Mouse (Mus musculus) granulocyte monocyte progenitor cell, adult 5-6 weeks (primary cell): ENCODE data around the gene Lrtm2. TPM values are rescaled to one million over a fixed set of nuclear protein-coding genes. Genes with fewer than 3 reads are reported as not detected.
A peak's percentile ranks its signal among the peaks of the same experiment; 100 is the strongest.

Source experiments
- ATAC-seq: replicated peaks from 2 replicates; pipeline ENCODE4 v1.8.0; 2016; ENCODE audit warnings: mild to moderate bottlenecking, moderate TSS enrichment, inconsistent platforms; ENCODE audit not compliant: poor library complexity, severe bottlenecking
- total RNA-seq, 2 experiments: library from RNA; stranded (forward) in 1 of 2; stranded (reverse) in 1 of 2; fragments of 200-712, 200-1000 nt in 1 of 2; fragments of >200 nt in 1 of 2; fragmentation: Nextera tagmentation in 1 of 2; gene quantifications; 2 replicates each; pipeline ENCODE4 v1.2.3; 2014 to 2017

Gene Lrtm2
- total RNA-seq, 2 experiments from 2014 or later: 0.99 TPM; not detected in 1

DNA sequence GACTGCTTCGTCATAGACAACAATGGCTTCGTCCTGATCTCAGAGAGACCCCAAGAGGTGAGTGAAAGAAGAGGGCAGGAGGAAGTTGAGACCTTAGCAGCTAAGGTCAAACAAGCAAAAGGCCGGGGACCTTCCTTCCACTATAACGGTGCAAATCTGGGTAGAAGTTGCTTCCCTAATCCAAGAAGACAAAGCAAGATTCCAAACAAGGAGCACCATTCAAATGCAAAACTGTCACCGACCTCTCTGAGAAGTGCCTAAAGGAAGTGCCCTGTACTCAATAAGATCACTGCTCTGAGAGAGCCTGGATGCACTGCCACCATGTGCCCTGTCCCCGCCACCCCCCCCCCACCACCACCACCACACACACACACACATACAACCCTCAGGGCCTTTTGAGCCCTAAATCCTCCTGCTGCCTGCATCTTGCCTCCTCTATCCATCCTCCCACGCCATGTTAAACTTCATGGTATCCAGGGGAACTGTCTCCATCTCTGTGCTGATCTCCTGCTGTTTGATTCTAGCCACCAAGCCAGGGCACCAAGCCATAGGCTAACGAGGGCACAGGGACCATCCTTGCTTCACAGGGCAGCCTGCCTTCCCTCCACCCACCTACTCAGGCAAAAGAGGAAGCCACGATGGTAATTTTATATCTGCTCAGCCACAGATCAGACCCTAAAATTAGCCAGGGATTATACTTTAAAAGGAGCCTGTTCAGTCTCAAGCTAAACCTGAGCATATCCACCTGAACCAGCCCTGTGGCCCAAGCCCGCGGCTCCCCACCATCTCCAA, 7.8 kb upstream of the Lrtm2 start:
- peak; percentile 57 for ATAC-seq

- ATAC-seq: no peak
Observed at GRCm38 (mm10) chr6:119337287-119337686, 6.7 kb upstream of the Lrtm2 start.

DNA sequence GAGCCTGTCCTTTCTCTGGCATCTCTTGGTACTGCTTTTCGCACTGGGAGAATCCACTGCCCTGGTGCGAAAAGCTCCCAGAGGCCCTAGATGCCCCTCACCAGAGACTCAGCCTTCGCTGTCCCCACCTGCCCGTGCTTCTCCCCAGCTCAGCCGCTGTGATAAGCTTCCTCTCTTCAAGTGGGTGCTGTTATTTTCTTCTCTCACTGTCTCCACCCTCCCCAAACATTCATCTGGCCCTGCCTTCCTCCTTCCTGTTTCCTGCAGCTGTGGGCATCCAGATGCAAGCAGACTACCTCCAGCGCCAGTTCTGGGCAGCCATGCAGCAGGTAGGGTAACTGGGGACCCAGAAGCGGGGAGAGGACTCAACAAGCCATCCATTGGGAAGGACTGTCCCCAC, 5.6 kb upstream of the Lrtm2 start:
- peak; percentile 41 for ATAC-seq

- ATAC-seq: no peak
Observed at GRCm38 (mm10) chr6:119333831-119334230, 3.3 kb upstream of the Lrtm2 start.

DNA sequence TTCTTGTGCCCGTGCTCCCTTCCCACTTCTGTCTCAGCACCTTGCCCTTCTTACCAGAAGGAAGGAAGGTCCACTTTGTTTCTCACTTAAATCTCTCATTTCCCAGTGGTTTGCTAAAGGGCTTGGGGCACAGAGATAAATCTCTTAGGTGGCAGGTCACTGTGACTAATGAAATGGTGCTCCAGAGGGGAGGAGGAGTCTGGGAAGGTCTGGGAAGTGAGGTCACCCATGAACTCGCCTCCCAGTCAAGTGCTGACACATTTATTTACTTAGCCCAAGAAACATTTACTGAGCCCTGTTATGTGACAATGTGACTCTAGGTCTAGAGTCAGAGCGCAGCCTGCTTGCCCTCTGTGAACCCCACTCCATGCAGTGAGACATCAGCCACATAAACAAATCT, 2.6 kb upstream of the Lrtm2 start:
- ATAC-seq: no peak

DNA sequence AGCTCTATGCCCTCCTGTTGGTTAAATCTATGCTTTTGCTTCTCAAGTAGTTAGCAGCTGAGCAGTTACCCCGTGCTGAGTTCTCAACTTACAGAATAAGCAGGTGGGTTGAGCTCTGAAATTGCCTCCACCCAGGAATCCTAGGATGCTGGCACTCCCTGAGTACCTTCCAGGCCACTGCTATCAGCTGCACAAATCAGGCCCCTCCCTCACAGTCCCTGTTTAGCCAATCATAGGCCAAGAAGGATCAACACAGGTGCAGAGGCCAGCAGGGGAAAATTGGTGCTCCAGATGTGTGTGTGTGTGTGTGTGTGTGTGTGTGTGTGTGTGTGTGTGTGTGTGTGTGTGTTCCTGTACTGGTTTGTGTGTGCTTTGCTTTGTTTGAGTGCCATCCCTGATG, 1.5 kb upstream of the Lrtm2 start:
- no peak for ATAC-seq

DNA sequence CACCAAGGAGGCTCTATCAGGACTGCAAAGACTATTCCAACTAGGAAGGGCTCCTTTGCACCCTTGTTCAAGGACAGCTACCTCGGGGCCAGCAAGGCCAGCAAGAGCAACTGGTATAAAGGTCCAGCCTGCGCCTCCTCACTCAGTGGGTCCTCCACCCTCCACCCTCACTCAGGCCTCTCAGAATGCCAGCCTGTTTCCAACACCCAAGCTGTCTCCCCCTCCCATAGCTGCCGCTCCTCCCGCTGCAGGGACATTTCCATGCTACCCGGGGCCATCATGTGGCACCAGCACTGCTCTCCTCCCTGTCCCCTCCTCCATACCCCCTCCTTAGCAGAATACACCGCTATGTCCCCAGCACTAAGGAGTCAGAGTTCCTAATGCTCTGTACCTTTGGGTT, 630 bp downstream of the Lrtm2 start:
- ATAC-seq: no peak

DNA sequence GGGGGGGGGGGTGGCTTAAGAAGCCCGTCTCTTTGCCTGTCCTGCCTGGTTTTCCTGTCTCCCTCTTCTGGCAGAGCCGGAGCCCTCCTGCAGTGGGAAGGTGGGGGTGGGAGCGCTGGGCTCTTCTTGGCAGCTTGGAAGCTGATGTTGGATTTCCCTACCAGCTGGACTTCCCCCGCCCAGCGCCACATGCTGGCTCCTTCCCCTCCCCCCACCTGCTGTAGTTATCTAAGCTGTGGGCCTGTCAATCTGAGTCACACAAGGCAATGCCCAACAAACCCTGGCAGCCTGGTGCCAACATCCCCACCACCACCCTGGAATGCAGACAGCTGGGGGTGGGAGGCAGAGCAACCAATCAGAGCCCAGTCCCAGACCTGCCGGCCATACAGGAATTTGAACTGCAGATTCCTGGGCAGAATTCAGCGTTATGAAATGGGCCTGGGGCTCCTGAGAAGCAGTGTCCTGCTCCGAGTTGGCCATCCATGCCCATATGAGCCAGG, 1.3 kb downstream of the Lrtm2 start:
- ATAC-seq: no peak

DNA sequence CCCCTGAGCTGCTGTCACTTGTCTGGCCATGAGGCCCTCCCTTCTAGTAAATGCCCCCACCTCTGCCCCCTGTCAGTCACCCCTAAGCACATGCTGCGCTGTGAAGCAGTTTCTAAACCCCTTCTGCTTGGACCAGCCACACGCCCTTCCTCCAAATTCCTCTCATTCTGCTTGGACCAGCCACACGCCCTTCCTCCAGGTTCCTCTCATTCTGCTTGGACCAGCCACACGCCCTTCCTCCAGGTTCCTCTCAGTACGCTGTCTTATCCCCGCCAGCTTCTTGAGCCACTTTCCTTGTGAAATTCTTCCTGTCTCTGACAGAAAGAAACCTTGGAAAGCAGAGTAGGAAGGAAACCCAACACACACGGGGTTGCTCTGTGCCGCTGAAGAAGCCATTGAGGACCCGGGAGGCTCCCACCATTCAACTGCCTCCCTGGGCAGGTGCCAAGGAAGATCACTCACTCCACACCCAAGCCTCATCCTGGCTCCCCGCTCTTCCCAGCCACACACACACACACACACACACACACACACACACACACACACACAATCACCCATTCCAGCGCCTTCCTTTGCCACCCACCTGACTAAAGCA, 1.9 kb downstream of the Lrtm2 start:
- peak; percentile 31; the same call in 1 of the 2 replicates for ATAC-seq

DNA sequence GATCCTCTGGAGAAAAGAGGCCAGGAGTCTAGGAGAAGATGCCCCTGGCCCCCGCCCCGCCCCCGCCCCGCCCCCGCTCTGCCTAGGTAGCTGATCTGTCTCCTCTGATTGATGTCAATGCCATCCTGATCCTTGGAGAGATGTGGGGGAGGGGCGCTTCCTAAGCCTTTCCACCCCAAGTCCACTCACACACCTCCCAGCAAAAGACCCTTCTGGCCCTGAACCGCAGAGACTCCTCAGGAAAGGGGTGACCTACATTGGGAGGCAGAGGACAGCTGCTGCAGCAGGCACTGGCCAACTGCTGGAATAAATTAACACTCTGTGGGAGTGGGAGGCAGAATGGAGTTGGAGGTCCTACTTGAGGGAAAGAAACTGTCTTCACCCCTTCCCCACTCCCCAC, 4.0 kb downstream of the Lrtm2 start:
- ATAC-seq: no peak

DNA sequence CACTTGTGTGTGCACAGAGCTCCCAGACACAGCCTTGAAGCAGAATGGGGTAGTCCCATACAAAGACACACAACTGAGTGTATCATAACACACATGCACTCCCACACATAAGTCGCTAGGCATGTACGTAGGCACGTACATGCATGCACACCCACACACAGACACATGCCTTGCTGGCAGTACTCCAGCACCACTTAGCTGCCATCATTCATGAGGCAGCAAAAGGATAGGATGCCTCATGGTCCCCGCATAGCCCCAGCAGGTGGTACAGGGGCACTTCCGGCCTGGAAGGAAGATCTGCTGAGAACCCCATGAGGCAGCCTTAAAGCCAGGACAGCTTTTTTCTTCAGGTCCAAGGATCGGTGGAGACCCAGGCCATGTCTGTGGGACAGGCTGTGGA, 4.6 kb downstream of the Lrtm2 start:
- ATAC-seq: no peak

DNA sequence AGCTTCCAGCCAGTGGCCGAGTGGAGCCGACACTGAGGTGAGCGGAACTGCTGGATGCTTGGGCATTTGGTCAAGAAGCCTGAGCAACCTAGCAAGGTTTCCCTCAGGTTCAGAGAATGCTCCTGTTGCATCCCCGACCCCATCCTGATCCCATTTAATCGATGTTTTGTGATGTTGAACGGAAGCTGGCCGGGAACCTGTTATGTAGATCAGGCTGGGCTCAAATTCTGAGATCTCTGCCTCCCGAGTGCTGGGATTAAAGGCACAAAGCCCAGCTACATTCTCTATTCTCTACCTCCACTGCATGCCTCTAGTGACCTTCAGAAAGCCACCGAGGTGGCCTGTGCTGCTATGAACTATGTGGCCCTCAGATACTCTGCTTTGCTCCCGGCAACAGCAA, 5.8 kb downstream of the Lrtm2 start:
- no peak for ATAC-seq

DNA sequence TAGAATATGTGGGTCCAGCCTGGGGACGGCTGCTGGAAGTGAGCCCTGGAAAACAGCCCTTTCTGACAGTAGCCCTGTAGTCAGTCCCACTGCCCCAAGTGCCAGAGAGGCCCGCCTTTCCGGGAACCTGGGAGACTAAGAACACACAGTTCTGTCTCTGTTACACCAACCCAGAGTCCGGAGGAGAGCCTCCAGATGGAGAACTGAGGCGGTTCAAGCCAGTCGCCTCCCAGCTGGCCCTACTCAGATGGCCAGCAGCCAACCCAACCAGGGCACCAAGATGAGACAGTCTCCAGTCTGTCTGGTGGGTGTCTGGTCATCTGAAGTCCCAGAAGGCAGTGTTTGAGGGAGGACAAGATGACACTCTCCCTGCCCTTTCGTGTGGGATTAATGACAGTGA, 8.8 kb downstream of the Lrtm2 start:
- ATAC-seq: no peak

GRCm38 (mm10) chr6:119320481-119320880, 10.1 kb downstream of the Lrtm2 start:
- no peak for ATAC-seq

DNA sequence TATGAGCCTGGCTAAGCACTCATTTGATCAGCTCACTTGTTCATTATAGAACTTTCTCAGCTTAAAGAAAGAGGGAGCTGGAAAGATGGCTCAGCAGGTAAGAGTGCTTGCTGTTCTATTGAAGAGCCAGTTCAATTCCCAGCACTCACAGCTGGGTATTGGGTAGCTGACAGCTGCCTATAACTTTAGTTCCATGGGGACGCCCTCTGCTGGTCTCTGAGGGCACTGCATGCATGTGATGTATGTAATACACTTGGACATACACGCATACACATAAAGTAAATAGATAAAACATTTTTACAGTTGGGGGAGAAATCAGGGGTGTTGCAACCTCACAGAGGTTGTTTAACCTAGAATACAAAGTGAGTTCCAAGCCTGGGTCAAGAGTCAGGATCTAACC, 11.2 kb downstream of the Lrtm2 start:
- ATAC-seq: no peak

DNA sequence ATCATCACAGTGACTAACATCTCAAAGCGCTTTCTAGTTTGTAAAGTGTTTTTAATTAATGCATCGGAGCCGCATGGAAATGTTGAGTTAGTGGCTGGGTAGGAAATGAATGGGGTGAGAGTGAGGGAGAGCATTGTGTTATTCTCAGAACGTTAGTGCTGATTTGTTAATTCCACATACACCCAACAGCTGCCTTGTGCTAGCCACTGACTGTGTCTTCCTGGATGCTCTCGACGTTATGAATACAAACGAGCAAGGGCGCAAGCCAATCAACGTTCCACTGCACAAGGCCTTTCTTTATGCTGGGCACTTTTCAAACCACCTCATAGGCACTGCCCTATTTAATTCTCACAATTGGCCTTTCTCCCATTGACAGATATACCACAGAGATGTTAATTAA, 11.8 kb downstream of the Lrtm2 start:
- ATAC-seq: no peak

DNA sequence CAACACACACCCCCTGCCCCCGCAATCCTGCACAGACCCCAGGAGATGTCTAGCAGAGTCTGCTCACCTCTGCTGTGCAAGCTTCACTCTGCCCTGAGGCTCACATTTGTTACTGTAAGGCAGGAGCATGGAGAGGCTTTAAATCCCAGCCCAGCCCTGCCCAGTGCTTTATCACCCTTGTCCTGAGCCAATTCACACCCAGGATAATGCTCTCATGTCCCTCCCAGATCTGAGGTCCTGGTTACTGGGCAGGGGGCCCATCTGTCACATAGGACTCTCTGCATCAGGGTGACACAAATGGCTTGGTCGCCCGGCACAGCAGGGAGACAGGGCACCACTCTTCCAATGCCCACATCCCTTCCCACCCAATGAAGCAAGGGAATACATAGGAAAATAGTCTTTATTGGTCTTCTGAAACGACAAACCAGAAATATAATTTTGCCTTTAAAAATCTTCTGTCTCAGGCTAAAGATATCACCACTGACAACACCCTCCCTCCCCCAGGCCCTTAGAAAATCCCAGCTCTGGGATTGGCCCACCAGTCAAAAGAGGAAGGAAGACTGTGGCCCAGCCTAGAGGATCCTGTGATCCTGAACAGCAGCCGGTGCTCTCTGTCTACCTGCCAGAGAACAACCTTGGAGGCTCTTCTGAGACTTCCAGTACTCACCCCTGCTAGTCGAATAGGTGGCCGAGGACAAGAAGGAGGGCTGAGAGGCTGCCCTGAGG, 15.7 kb downstream of the Lrtm2 start:
- ATAC-seq: peak; percentile 42; the same call in 1 of the 2 replicates

- no peak for ATAC-seq
Observed at GRCm38 (mm10) chr6:119313588-119314375, 16.8 kb downstream of the Lrtm2 start.

DNA sequence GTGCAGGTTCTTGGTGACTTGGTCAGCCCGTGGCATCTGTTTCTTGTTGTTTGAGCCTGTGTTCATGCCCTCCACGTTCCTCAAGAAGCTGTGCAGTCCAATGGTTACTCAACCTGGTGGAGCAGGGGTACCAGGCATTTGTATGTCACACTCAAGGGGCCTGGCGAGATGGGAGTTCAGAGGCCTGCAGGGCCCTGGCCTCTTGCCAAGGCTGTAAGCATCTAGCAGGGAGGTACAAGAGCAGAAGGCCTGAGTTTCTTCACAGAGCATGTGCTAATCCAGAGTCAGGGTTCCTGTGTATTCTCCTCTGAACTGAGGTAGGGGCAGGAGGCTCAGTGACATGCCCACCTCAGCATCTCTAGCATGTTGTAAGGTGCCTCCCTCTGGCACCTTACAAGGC, 17.5 kb downstream of the Lrtm2 start:
- ATAC-seq: no peak

GRCm38 (mm10) chr6:119312381-119312780, 18.2 kb downstream of the Lrtm2 start:
- ATAC-seq: no peak

DNA sequence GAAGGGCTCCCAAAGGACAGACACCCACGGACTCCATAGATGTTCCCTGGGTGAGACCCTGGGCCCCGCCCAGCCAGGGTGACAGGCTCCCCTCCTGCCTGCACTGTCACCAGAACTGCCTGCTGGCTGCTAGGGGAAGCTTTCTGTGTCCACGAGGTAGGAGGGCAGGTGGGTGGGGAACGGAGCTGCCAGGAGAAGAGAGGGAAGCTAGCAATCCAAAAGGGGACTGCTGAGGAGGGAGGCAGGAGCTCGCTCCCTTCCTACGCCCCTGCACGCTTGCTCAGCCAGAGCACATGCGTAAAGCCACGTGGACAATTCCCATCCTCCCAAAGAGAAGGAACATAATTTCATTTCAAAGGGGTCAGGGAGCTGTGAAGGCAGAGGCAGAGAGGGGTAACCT, 20.4 kb downstream of the Lrtm2 start:
- ATAC-seq: no peak
